Mouse (Mus musculus) embryonic fibroblast, embryonic 13.5 days (primary cell): ENCODE measurements around the gene Pde5a. TPM values are rescaled to one million over a fixed set of nuclear protein-coding genes. Genes with fewer than 3 reads are reported as not detected.

Experiments
- H3K27ac ChIP-seq: 2 replicates; pipeline ENCODE4 v1.5.1; 2012; ENCODE audit warnings: low read length, control low read depth, inconsistent platforms; ENCODE audit not compliant: insufficient read depth
- H3K4me1 ChIP-seq: 2 replicates; pipeline ENCODE4 v1.6.1; 2011; ENCODE audit warnings: low read length; ENCODE audit not compliant: control insufficient read depth, insufficient read depth
- H3K4me3 ChIP-seq: 2 replicates; pipeline ENCODE4 v1.5.1; 2011; ENCODE audit warnings: mild to moderate bottlenecking, control low read depth, low read length; ENCODE audit not compliant: insufficient read depth
- CTCF ChIP-seq: IDR thresholded peaks from 2 replicates; pipeline ENCODE4 v1.5.1; 2011; ENCODE audit warnings: mild to moderate bottlenecking, control low read depth, low read length, moderate library complexity, borderline replicate concordance; ENCODE audit not compliant: insufficient read depth
- POLR2A ChIP-seq: IDR thresholded peaks from 2 replicates; pipeline ENCODE4 v1.6.1; 2011; ENCODE audit warnings: low read depth, mild to moderate bottlenecking, control low read depth, low read length, moderate library complexity
- polyA plus RNA-seq: library from polyadenylated mRNA; stranded (reverse); fragments of >200 nt; gene quantifications from 2 replicates; pipeline ENCODE4 v1.2.4, GENCODE M21; 2011; ENCODE audit warnings: low read depth; ENCODE audit not compliant: missing spikeins, insufficient read length

Pde5a gene
- polyA plus RNA-seq, 1 experiment: 12.2 TPM

DNA sequence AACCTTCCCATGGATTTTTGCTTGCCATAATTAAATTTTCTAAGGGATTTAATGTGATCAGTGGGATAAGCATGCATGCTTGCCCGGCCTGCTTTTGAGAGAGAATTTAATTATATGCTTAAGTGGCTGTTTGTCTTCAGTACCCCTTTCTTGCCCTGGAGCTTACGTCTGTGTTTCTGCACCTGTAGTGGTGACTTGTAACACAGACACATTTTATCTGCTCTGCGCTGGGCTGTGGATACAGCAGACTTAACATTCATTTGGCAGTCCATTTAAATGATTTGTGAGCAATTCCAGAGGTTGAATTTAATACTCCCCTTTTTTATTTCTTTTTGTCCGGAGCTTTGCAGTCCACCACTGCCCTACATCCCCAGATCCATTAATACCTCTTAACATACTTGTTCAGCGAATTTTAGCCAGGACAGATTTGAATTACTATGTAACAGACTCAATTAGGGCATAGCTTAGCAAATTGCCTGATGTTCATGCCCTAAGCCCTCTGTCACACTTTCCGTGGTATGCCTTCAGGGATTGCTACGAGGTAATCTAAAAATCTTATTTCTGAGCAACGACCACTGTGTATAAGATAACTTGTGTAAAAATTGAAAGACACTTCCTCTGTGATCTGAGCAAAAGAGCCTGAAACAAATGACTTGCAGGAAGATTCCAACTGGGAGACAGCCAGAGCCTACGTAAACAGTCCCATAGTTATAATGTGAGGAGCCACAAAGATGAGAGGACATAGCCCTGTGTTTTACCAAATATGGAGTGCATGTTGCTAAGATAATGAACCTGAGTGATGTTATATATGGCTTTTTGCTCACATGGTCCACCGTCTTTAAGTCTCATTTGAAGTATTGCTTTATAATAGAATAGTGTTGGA is 72.0 kb downstream of the Pde5a start:
- TF ChIP-seq CTCF: no peak
- H3K27ac ChIP-seq: no peak overlapping the region
- no peak overlapping the region for H3K4me3 ChIP-seq
- no peaks in the 10 kb centered on the region for H3K4me1 ChIP-seq

DNA sequence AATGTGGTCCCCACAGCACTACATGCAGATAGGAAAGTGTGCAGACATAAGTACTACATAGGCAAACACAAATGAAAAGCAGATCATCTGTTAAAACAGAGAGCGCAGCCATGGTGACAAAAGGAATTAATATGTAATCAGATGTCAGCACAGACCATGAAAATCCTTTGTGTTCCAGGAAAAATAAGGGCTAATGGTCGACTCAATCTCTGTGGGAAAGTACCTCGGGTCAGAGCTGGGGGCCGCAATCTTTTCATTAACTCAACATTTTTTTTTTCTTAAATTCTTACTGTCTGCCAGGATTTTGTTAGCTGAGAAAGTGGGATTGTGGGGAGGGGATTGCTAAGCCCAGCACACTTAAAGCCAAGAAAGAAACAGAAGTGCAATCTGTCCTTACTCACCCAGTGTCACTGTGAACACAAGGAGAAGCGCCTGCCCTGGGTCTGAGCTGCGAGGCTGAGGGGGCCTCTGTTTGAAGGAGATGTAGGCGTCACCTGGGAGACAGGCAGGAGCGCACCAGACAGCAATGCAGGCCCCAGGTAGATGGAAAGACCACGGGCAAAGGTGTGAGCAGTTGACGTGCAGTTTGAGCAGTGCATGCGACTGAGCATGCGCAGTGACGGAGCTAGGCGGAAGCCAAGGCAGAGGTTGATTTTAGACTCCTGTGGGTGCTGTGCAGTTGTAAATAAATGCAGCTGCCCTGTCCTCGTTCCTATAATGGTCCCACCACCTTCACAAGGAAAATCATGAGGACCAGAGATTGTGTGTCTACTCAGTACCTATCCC is 72.9 kb downstream of the Pde5a start:
- Histone ChIP-seq H3K4me3 (no peak overlapping the region), H3K4me1 (no peaks in the 10 kb centered on the region), H3K27ac (no peak overlapping the region)
- no peak for TF ChIP-seq CTCF
- TF ChIP-seq POLR2A: no peak

DNA sequence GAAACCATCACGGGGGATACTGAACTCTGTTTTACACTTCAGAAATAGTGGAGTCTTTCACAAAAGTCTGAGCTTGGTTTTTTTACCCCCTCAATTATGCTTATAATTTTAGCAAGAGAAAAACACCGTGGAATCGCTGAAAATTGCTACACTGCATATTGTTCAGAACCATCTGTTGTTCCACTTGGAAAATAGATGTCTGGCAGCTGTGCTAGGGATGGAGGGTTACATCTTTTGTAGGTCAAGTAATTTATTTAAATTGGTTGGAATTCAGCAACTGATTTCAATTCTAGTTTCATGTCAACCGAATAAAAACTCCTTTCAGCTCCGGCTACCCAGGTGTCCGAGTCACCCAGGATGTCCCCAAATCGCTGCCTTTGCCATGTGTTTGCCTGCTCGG is 78.6 kb downstream of the Pde5a start:
- H3K4me1 ChIP-seq: no peaks in the 10 kb centered on the region
- TF ChIP-seq POLR2A: no peak
- TF ChIP-seq CTCF: no peak
- no peak overlapping the region for H3K27ac ChIP-seq
- H3K4me3 ChIP-seq: no peak overlapping the region

DNA sequence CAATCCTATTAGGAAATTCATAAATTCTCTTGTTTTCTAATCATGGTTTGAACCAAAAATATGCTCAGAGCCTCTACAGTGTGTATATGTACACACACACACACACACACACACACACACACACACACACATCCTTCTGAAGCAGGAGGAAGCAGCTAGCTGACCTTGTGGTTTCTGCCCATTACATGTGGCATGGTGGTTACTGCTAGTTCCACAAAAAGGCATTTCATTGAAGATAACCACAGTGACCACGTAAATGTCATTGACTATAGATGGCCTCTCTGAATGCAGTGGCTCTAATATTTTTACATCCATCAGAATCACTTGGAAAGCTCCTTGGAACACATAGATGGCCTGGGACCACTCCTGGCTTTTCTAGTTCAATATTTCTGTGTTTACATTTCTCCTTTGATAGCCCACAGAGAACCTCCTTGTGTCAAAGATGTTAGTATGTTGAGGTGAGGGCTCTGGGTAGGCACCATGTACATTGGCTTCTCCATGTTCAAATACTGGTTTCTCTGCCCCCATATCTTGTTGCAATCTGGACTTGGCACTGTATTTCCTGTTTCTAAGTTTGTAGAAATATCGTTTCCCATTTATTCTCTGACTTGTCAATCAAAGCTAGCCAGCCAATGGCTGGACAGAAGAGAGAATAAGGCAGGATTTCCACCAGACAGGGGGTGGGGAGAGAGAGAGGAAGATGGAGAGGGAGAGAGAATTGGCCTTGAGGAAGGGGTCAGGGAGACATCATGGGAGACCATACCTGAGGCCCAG is 81.5 kb downstream of the Pde5a start:
- Histone ChIP-seq H3K4me1 (no peaks in the 10 kb centered on the region), H3K4me3 (no peak overlapping the region), H3K27ac (no peak overlapping the region)
- no peak for TF ChIP-seq POLR2A

DNA sequence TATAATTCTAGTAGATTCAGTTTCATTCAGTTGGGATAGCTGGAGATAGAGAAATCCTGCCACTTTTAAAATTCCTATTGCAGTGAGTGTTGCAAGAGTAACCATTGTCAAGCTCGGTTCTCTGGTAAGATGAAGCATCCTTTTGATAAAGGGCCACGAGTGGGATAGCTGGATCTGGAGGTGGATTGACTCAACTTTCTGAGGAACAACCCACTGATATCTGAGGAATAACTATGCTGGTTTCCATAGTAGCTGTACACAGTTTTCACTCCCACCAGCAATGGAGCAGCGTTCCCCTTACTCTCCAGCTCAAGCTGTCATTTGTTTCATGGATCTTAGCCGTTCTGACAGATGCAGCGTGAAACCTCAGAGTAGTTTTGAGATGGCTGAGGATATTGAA is 82.2 kb downstream of the Pde5a start:
- Histone ChIP-seq H3K4me1 (no peaks in the 10 kb centered on the region), H3K4me3 (no peak overlapping the region), H3K27ac (no peak overlapping the region)
- TF ChIP-seq POLR2A (no peak), CTCF (no peak)

DNA sequence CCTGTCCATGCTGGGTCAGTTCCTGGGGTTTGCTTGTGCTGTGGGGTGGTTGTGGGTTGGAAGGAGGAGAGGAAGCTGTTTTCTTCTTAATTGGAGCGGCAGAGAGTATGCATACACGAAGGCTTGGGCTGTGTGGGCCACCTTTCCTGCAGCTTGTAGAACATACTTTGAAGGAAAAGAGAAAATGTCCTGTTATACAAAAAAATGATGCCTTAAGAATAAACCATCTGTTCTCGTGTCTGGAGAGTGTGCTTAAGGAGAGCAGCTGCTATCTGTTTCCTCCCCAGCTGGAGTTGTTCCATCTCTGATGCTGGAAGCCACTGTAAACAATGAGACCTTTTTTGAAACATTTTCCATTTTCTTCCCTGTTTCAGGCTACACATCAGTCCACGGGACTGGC is 85.8 kb downstream of the Pde5a start:
- H3K27ac ChIP-seq: no peak overlapping the region
- H3K4me1 ChIP-seq: no peaks in the 10 kb centered on the region
- H3K4me3 ChIP-seq: no peak overlapping the region
- no peak for TF ChIP-seq POLR2A
- no peak for TF ChIP-seq CTCF

DNA sequence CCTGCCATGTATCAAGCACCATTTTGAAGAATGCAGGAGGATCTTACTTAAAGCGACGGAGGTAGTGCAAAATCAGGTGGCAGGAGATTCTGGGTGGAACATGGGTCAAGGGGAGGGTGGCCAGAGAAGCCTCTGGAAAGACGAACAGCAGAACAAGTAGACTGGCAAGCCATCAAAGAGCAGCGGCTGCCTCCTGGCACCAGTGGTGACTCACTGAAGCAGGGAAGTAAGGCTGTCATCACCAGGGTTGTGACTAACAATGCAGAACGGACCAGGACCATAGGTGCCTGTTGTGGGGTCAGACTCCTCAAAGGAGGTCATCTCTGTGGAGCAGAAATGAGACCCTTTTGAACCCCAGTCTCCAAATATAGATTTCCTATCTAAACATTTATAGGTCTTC is 89.5 kb downstream of the Pde5a start:
- no peak for TF ChIP-seq POLR2A
- TF ChIP-seq CTCF: no peak
- no peak overlapping the region for H3K4me3 ChIP-seq
- no peak overlapping the region for H3K27ac ChIP-seq
- no peaks in the 10 kb centered on the region for H3K4me1 ChIP-seq

DNA sequence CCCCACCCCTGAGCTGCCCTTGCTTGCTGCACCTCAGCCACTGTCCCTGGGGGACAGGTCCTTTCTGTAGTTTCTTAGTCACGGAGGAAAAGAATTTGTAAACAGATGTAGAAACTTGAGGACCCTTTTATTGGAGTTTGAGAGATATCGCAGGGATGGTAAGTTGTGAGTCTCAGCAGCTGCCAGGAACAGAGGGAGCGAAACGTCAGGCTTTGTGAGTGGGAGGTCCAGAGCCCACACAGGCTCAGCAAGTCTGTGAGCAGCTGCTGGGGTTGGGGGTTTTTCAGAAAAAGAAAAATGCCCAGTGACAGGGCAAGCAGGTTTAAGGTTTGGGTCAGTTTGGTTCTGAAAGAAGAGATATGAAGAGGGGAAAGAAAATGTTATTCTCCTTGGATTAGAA is 92.0 kb downstream of the Pde5a start:
- TF ChIP-seq CTCF (no peak), POLR2A (no peak)
- Histone ChIP-seq H3K4me1 (no peaks in the 10 kb centered on the region), H3K4me3 (no peak overlapping the region), H3K27ac (no peak overlapping the region)

DNA sequence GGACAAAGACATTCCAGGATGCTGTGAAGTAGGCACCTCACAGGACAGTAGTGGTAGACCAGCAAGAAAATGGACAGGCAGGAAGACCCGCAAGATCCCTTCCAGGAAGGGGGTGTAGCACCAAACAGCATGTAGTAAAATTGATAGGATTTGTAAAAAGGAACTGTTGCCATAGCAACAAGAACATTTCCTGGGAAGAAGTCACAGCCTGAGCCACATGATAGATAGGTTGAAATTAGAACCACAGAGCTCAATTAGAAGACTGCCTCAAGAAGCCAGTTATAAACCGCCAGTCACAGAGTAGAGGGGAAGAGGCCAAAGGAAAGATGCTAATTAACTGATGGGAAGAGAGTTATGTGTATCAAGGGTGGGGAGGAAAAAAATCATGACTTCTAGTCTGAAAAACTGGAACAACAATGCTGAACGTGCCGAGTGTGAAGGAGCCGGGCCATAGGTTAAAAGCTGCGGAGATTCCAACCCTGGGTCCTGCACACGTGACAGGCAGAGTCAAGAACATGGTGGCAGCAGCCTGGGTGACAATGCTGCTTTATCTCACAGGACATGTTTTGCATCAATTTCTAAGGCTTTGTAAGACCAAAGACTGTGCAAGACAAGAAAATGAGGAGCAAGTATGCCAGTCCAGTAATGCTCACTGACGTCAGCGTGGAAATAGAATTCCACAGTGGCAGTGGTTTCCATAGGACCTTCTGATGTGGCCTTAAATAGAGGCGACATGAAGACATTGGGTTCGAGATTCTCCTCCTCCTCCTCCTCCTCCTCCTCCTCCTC is 99.7 kb downstream of the Pde5a start:
- no peak overlapping the region for H3K4me3 ChIP-seq
- H3K27ac ChIP-seq: no peak overlapping the region
- TF ChIP-seq CTCF (no peak), POLR2A (no peak)
- no peaks in the 10 kb centered on the region for H3K4me1 ChIP-seq
